Mouse (Mus musculus) neural tube, embryonic 10.5 days (tissue): ENCODE data around the gene Pcdh17.

Experiments used
- DNase-seq: peaks from one replicate; pipeline ENCODE4 v3.0.0-alpha.2; 2017; ENCODE audit warnings: low spot score; ENCODE audit errors: extremely low spot score

Gene Pcdh17

DNA sequence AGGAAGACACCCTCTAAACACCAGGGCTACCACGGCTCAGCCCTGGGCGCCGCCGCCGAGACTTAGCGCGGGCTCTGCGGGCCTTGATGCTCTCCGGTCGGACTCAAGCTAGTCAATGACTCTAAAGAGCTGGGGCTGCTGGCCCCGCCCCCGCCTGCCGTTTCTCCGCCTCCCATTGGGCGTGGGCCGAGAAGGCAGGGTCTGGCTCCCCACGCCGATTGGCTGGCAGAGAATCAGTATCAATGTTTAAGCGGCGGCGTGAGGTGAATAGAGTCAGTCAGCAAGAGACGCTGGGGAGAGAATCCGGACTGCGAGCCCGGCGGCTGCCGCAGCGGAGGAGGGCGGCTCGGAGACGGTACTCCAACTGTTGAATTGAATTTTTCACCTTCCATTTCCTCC, at the start of gene Pcdh17:
Gene Pcdh17 (plus strand): TSS at position 276 of the 399 bp plus-strand sequence.
- peak; percentile 92 for DNase-seq

DNA sequence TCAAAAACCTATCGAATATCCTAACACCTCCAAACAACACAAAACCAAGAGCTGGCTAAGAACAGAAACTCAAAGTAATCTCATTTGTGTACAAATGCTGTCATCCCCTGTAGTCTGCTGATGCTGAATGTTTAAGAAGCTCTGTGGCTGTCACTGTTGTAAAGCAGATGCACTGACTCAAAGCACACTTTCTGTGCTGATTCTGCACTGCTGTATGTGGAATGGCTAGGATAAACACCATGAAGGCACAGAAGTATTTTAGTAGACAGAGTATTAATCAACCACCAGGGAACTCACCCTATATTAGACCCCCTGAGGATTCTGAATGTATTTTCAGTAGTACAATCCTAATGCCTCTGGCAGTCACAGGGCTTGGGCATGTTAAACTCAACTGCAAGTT, 46.2 kb upstream of the Pcdh17 start:
- no peak for DNase-seq

DNA sequence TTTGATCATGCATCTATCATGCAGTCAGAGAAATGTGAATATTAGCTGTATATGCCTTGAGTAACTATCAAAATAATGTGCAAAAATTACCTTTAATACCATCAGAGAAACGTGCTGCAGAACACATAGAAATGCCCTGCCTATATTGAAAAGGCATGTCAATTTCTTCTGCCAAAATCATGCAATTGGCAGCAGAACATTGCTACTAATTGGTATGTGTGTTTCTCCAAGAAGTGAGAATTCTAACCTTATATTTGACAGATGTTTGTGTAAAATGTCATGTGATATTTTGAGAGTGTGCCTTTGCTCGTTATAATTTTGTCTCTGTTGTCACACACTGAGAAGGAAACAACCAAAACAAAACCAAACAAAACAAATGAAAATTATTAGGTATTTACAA, 18.6 kb upstream of the Pcdh17 start:
- DNase-seq, result no peak

GRCm38 (mm10) chr14:84426616-84427015, 16.7 kb upstream of the Pcdh17 start:
- DNase-seq, result no peak

GRCm38 (mm10) chr14:84438066-84438770, 5.1 kb upstream of the Pcdh17 start:
- no peak for DNase-seq

- DNase-seq, result peak; percentile 49
Measured at GRCm38 (mm10) chr14:84440903-84441302, 2.5 kb upstream of the Pcdh17 start.

DNA sequence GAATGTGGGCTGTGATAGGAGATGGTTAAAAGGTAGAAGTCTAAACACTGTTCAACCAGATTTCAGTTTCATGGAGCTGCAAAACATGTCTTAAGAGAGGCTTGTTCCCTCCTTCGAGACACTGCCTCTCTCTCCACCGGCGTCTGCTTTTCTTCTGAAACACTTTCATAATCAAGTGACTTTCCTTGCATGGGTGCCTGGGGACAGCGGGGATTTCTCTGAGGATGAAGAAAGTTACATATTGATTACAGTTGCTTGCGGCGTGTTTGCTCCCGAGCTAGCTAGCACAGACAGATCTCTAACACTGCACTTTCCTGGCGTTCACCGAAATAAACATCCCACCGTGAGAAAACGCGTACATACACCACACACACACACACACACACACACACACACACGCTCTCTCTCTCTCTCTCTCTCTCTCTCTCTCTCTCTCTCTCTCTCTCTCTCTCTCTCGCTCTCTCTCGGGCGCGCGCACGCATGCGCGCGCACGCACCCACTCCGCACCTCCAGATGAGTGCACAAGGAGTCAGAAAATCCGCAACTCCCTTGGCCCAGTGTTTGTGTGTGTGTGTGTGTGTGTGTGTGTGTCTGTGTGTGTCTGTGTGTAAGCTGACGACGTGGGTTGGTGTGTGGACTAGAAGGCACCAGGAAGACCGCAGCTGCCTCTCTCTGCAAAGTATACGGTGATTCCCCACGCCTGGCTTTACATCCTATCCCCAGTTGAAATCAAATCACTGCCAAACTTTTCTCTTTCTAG, 655 bp upstream of the Pcdh17 start:
- peak; percentile 59 for DNase-seq

- DNase-seq, result no peak
Measured at GRCm38 (mm10) chr14:84443761-84444160, 398 bp downstream of the Pcdh17 start.

DNA sequence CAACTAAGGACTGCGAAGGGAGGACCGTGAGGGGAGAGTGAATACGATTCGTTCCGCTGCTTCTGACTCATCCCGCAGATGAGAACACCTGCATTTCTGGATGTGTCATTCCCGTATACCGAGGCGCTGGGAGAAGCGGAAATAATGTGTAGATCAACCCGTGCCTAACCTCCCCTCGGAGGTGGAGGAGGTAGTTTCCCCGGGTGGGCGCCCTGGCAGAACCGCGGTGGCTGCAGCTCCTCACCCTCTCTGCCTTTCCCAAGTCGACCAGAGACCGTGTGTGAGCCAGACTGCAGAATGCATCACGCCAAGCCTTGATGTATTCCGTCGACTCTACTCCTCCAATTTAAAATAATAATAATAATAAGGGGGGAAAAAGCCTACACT, 906 bp downstream of the Pcdh17 start:
- peak; percentile 63 for DNase-seq

- peak; percentile 42 for DNase-seq
Measured at GRCm38 (mm10) chr14:84444663-84445502, 1.5 kb downstream of the Pcdh17 start.

DNA sequence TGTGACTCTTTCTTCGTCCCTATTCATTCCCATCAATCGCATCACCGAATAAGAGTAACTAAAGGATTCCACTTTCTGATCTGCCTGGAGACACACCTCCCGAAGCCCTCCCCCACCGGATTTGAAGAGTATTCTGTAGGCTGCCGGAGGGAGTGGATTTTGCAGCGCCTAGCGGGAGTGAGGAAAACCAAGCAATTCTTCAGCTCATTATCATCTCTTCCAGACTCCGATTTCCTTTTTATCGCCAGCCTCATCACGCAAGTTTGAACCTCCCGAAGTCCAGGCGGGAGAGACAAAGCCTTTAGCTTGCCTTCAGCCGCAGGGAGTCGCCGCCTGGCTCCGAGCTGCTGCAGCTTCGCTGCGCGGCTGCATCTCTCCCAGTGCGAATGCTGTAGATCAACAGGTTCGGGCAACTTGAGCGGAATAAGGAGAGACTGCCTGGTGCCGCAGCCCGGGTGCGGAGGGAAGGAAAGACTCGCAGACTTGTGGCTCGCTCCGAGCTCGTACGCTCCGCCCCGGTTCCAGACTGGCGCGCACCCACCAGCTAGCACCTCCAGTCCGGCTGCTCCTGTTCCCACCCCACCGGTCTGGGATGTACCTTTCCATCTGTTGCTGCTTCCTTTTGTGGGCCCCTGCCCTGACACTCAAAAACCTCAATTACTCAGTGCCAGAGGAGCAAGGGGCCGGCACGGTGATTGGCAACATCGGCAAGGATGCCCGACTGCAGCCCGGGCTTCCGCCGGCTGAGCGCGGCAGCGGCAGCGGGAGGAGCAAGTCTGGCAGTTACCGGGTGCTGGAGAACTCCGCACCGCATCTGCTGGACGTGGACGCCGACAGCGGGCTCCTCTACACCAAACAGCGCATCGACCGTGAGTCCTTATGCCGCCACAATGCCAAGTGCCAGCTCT, 2.4 kb downstream of the Pcdh17 start:
- peak; percentile 77 for DNase-seq

- peak; percentile 54 for DNase-seq
Measured at GRCm38 (mm10) chr14:84446411-84446915, 3.1 kb downstream of the Pcdh17 start.

GRCm38 (mm10) chr14:84446941-84447641, 3.7 kb downstream of the Pcdh17 start:
- peak; percentile 72 for DNase-seq

DNA sequence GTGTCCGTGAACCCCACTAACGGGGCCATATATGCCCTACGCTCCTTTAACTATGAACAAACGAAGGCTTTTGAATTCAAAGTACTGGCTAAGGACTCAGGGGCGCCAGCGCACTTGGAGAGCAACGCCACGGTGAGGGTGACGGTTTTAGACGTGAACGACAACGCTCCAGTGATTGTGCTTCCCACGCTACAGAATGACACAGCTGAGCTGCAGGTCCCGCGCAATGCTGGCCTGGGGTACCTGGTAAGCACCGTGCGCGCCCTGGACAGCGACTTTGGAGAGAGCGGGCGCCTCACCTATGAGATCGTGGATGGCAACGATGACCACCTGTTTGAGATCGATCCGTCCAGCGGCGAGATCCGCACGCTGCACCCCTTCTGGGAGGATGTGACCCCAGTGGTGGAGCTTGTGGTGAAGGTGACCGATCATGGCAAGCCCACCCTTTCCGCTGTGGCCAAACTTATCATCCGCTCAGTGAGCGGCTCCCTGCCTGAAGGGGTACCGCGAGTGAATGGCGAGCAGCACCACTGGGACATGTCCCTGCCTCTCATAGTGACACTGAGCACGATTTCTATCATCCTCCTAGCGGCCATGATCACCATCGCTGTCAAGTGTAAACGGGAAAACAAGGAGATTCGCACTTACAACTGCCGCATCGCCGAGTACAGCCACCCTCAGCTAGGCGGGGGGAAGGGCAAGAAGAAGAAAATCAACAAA, 4.5 kb downstream of the Pcdh17 start:
- DNase-seq, result peak; percentile 46

DNA sequence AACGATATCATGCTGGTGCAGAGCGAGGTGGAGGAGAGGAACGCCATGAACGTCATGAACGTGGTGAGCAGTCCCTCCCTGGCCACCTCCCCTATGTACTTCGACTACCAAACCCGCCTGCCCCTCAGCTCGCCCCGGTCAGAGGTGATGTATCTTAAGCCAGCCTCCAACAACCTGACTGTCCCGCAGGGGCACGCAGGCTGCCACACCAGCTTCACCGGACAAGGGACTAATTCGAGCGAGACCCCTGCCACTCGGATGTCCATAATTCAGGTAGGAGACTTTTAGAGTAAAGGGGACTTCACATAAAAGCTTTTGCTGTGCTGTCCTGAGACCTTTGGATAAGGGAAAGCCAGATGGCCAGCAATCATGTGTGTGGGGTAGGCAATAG, 5.0 kb downstream of the Pcdh17 start:
- DNase-seq, result no peak

- DNase-seq, result no peak
Measured at GRCm38 (mm10) chr14:84454074-84454845, 10.9 kb downstream of the Pcdh17 start.

DNA sequence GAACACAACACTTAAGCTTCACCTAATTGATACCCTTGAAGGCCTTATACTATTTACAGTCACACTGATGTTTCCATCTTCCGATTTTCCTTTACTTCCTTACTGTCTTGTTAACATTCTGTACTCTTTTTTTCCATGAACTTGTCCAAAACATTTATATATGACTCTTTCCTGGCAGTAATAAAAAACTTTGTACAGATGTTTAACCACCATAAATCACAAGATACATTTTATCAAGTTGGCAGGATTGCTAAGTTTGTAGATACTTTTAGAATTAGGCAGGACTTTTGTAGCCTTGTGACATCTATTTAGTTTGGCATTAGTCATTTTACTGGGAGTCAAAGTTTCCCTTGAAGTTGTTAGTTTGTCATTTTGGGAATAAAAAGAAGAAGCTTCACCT, 32.1 kb downstream of the Pcdh17 start:
- no peak for DNase-seq

GRCm38 (mm10) chr14:84476336-84476735, 33.0 kb downstream of the Pcdh17 start:
- DNase-seq, result no peak

DNA sequence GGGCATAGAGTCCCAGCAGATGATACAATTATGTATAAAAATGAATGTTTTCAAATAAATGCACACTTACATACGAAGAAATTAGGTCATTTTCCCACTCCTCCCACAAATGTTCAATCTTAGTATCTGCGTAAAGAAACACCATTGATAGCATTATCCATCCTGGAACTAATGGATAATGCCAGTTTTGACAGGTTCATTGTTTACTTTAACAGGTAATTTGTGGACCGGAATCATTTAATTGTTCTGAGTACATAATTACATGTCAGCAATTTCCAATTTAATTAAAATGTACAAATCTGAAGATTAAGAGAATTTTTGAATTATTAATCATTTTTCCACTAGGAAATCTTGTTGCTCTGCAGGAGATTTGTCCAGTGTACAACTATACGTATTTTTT, 33.5 kb downstream of the Pcdh17 start:
- no peak for DNase-seq
